Mouse (Mus musculus) myocyte (in vitro differentiated cells): ENCODE data around the gene Mnx1.

Experiments
- CEBPB ChIP-seq: IDR thresholded peaks from 2 replicates; pipeline ENCODE4 v1.6.1; 2011; ENCODE audit warnings: mild to moderate bottlenecking, moderate library complexity; ENCODE audit not compliant: poor library complexity, insufficient read depth, severe bottlenecking
- MAX ChIP-seq: IDR thresholded peaks from one replicate; pipeline ENCODE4 v1.6.1; 2011; ENCODE audit warnings: low read depth, mild to moderate bottlenecking, control low read depth
- MYOD1 ChIP-seq, 3 experiments: IDR thresholded peaks; one replicate each; pipeline ENCODE4 v1.6.1; 2011; ENCODE audit warnings: control low read depth in 2 of 3, low read depth in 2 of 3, mild to moderate bottlenecking in 2 of 3, moderate library complexity in 1 of 3; ENCODE audit not compliant: insufficient read length in 2 of 3, control insufficient read depth in 1 of 3
- MYOG ChIP-seq, 3 experiments: IDR thresholded peaks; one replicate each; pipeline ENCODE4 v1.6.1; 2011; ENCODE audit warnings: control low read depth in 2 of 3, low read depth in 2 of 3, mild to moderate bottlenecking in 2 of 3; ENCODE audit not compliant: insufficient read length in 2 of 3, control insufficient read depth in 1 of 3, insufficient read depth in 1 of 3
- POLR2A ChIP-seq: IDR thresholded peaks from one replicate; pipeline ENCODE4 v1.6.1; 2011; ENCODE audit warnings: low read depth, mild to moderate bottlenecking, control low read depth, moderate library complexity; ENCODE audit not compliant: insufficient read length
- TCF3 ChIP-seq: IDR thresholded peaks from one replicate; pipeline ENCODE4 v1.6.1; 2011; ENCODE audit warnings: low read depth, control low read depth; ENCODE audit not compliant: insufficient read length

DNA sequence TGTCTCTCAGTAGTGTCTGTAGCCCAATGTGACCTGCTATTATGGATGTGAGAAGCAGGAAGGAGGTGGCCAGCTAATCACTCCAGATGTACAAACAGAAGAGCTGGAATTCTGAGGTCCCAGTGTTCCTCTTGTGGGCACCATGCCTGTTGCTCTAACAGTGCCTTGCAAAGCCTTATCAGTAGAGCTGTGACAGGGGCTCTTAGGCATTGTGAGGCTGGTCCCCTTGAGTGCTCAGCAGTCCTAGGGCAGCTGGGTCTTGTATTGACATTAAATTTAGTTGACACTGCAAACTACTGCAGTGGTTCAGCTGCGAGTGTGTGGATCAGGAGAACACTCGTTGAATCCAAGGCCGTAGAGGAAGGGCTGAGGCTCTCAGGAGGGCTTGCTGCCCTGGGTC lies 28.7 kb upstream of the Mnx1 start:
- TF ChIP-seq MYOG (IDR thresholded peaks at IDR 0.05; ENCODE audit: control insufficient read depth in 1 of 3, insufficient read depth in 1 of 3, insufficient read length in 2 of 3, low read depth in 2 of 3) (no peak), MAX (no peak), POLR2A (no peak), MYOD1 (IDR thresholded peaks at IDR 0.05; ENCODE audit: control insufficient read depth in 1 of 3, insufficient read length in 2 of 3, low read depth in 2 of 3) (no peak), CEBPB (no peak), TCF3 (no peak)
